Mouse (Mus musculus) A20 (cell line): ENCODE measurements at regions not wholly inside any gene's neighbourhood (a gene's known extent, or its start where the extent isn't known, plus 50 kb on each side); places are given as distances from the start of the nearest gene placed in this dataset.

ENCODE experiments used
- DNase-seq: peaks from one replicate; pipeline ENCODE4 v3.0.0-alpha.2; 2011; ENCODE audit warnings: low read depth, low spot score

GRCm38 (mm10) chr7:114912109-114912508 is 168.6 kb downstream of the Insc start:
- DNase-seq = no peak

GRCm38 (mm10) chr7:114922155-114922554 is 178.7 kb downstream of the Insc start:
- DNase-seq = peak; percentile 49

GRCm38 (mm10) chr7:114933861-114934260 is 190.4 kb downstream of the Insc start:
- no peak for DNase-seq

- DNase-seq = peak; percentile 62
Measured at GRCm38 (mm10) chr7:114950759-114951158, 207.3 kb downstream of the Insc start.

GRCm38 (mm10) chr7:114963206-114963605 is 219.7 kb downstream of the Insc start:
- DNase-seq = no peak

GRCm38 (mm10) chr7:114965923-114966322 is 222.4 kb downstream of the Insc start:
- DNase-seq = no peak

GRCm38 (mm10) chr7:114986481-114986880 is 243.0 kb downstream of the Insc start:
- DNase-seq = no peak

GRCm38 (mm10) chr7:114991255-114991654 is 247.8 kb downstream of the Insc start:
- DNase-seq = no peak

GRCm38 (mm10) chr7:114992440-114992839 is 248.9 kb downstream of the Insc start:
- DNase-seq = no peak

GRCm38 (mm10) chr7:115000796-115001524 is 257.5 kb downstream of the Insc start:
- peak; percentile 44 for DNase-seq

GRCm38 (mm10) chr7:115014253-115014998 is 270.9 kb downstream of the Insc start:
- no peak for DNase-seq

- DNase-seq = no peak
Measured at GRCm38 (mm10) chr7:115019369-115019958, 276.0 kb downstream of the Insc start.

- DNase-seq = peak; percentile 40
Measured at GRCm38 (mm10) chr7:115020023-115020422, 276.5 kb downstream of the Insc start.

- no peak for DNase-seq
Measured at GRCm38 (mm10) chr7:115025803-115026202, 282.3 kb downstream of the Insc start.

GRCm38 (mm10) chr7:115027685-115028084 is 284.2 kb downstream of the Insc start:
- no peak for DNase-seq

GRCm38 (mm10) chr7:115033987-115034386 is 290.5 kb downstream of the Insc start:
- no peak for DNase-seq

GRCm38 (mm10) chr7:115055527-115055926 is 312.0 kb downstream of the Insc start:
- no peak for DNase-seq

- DNase-seq = no peak
Measured at GRCm38 (mm10) chr7:115056992-115057645, 313.6 kb downstream of the Insc start.

- DNase-seq = no peak
Measured at GRCm38 (mm10) chr7:115057736-115058135, 314.2 kb downstream of the Insc start.

- no peak for DNase-seq
Measured at GRCm38 (mm10) chr7:115060171-115060570, 316.7 kb downstream of the Insc start.

- DNase-seq = no peak
Measured at GRCm38 (mm10) chr7:115062817-115063216, 319.3 kb downstream of the Insc start.

GRCm38 (mm10) chr7:115067641-115068040 is 324.1 kb downstream of the Insc start:
- DNase-seq = no peak
